Mouse (Mus musculus) stomach, embryonic 16.5 days (tissue): ENCODE measurements around the gene Minos1. TPM values are rescaled to one million over a fixed set of nuclear protein-coding genes. Genes with fewer than 3 reads are reported as not detected.

Source experiments
- ATAC-seq: fragments of 200-750 bp; cut with Nextera tagmentation; 2 replicates; pipeline ENCODE4 v1.8.0; 2017; ENCODE audit warnings: moderate number of reproducible peaks, moderate TSS enrichment; ENCODE audit not compliant: insufficient read depth, low FRiP score
- H3K27ac ChIP-seq: fragments of 300-500 bp; sonication (generic); 2 replicates; pipeline ENCODE4 v1.5.1; 2014; ENCODE audit warnings: low read length
- H3K27me3 ChIP-seq: fragments of 300-500 bp; sonication (generic); 2 replicates; pipeline ENCODE4 v1.6.1; 2014; ENCODE audit warnings: low read length, control low read depth, mixed read lengths; ENCODE audit not compliant: control insufficient read depth, insufficient read depth
- H3K36me3 ChIP-seq: fragments of 300-500 bp; sonication (generic); 2 replicates; pipeline ENCODE4 v1.6.1; 2014; ENCODE audit warnings: low read length; ENCODE audit not compliant: control insufficient read depth, insufficient read depth
- H3K4me1 ChIP-seq: fragments of 300-500 bp; sonication (generic); 2 replicates; pipeline ENCODE4 v1.6.1; 2014; ENCODE audit warnings: low read length, control low read depth, mixed read lengths; ENCODE audit not compliant: control insufficient read depth, insufficient read depth
- H3K4me2 ChIP-seq: fragments of 300-500 bp; sonication (generic); 2 replicates; pipeline ENCODE4 v1.6.1; 2014; ENCODE audit warnings: low read depth, low read length, mixed read lengths
- H3K4me3 ChIP-seq: fragments of 300-500 bp; sonication (generic); replicated peaks from 2 replicates; pipeline ENCODE4 v1.5.1; 2014; ENCODE audit warnings: mild to moderate bottlenecking, low read length
- H3K9ac ChIP-seq: fragments of 300-500 bp; sonication (generic); 2 replicates; pipeline ENCODE4 v1.6.1; 2014; ENCODE audit warnings: low read length
- H3K9me3 ChIP-seq: fragments of 300-500 bp; sonication (generic); replicated peaks from 2 replicates; pipeline ENCODE4 v1.6.1; 2016; ENCODE audit warnings: low read length, control low read depth; ENCODE audit not compliant: control insufficient read depth
- WGBS: fragments of 180-500 bp; shearing (Covaris S2); extraction: QIAGEN DNeasy Blood & Tissue Kit; methylation state at CpG from one replicate; pipeline ENCODE4 v1.1.7; 2014; 5-methylcytosine and 5-hydroxymethylcytosine counted together
- polyA plus RNA-seq: library from polyadenylated mRNA; unstranded; fragments of >200 nt; fragmentation: Nextera tagmentation; extraction: Ambion mirVana; gene quantifications from 2 replicates; pipeline ENCODE4 v1.2.1, GENCODE M21; 2015

Minos1 gene
- polyA plus RNA-seq, 1 experiment from 2014 or later: 560 TPM

DNA sequence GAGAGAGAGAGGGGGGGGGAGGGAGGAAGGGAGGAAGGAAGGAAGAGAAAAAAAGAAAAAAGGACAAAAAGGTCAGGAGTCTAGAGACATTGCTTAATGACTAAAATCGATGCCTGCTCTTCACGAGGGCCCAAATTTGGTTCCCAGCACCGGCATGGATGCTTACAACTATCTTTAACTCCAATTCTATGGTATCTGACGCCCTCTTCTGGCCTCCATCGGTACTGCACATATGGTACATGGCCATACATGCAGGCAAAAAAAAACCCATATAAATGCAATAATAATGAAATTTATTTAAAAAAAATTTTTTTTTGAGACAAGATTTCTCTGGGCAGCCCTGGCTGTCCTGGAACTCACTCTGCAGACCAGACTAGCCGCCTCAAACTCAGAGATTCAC is 20.5 kb upstream of the Minos1 start:
- Histone ChIP-seq H3K27me3 (no peaks in the 10 kb centered on the region), H3K27ac (no peak overlapping the region), H3K4me2 (no peak overlapping the region), H3K9me3 (peaks cover 8% of the 10 kb centered on the region; the same call in 1 of the 2 replicates), H3K9ac (no peak overlapping the region), H3K4me1 (no peaks in the 10 kb centered on the region), H3K36me3 (no peaks in the 10 kb centered on the region), H3K4me3 (no peak overlapping the region)
- 69% methylated on average over 6 of the region's 6 CpGs for WGBS
- ATAC-seq: no peak

DNA sequence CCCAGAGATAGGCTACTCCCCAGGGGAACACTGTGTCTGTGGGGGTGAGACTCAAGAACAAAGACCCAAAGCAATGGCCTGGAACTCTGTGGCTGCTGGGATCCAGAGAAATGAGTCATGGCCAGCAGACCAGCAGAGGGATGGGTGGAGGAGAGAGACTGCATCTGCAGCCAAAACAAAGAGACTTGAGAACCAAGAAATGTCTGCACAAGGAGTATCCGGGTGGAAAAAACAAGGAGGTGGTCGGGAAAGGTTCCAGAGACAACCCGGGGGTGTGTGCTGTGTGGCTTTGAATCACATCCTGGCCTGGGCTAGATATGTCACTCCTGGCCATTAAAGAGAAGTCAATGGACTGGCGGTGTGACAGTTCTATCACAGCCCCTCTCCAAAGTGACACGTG is 15.8 kb upstream of the Minos1 start:
- no peak for ATAC-seq
- H3K4me3 ChIP-seq: no peak overlapping the region
- 77% methylated on average over 5 of the region's 5 CpGs for WGBS
- H3K4me2 ChIP-seq: no peak overlapping the region
- peaks cover 8% of the 10 kb centered on the region; the same call in 1 of the 2 replicates for H3K9me3 ChIP-seq
- no peaks in the 10 kb centered on the region for H3K36me3 ChIP-seq
- H3K4me1 ChIP-seq: no peaks in the 10 kb centered on the region
- H3K27ac ChIP-seq: no peak overlapping the region
- H3K27me3 ChIP-seq: no peaks in the 10 kb centered on the region
- H3K9ac ChIP-seq: no peak overlapping the region

DNA sequence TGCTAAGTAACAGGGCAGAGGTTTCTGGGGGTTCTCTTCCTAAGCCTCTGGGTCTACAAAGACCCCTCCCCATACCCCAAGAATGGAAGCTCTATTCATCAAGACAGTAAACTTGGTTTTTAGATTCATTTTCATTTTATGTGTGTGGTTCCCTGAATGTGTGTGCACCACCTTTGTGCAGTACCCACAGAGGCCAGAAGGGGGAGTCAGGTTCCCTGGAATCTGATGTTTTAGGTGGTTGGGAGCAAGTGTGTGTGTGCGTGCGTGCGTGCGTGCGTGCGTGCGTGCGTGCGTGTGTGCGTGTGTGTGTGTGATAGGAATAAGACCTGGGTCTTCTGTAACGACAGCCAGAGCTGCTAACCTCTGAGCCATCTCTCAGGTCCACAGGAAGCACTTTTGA is 14.2 kb upstream of the Minos1 start:
- Histone ChIP-seq H3K27ac (no peak overlapping the region), H3K36me3 (no peaks in the 10 kb centered on the region), H3K27me3 (no peaks in the 10 kb centered on the region), H3K4me3 (no peak overlapping the region), H3K9ac (no peak overlapping the region), H3K9me3 (peaks cover 8% of the 10 kb centered on the region; the same call in 1 of the 2 replicates), H3K4me2 (no peak overlapping the region), H3K4me1 (no peaks in the 10 kb centered on the region)
- WGBS: 91% methylated on average over 11 of the region's 11 CpGs
- ATAC-seq: no peak

DNA sequence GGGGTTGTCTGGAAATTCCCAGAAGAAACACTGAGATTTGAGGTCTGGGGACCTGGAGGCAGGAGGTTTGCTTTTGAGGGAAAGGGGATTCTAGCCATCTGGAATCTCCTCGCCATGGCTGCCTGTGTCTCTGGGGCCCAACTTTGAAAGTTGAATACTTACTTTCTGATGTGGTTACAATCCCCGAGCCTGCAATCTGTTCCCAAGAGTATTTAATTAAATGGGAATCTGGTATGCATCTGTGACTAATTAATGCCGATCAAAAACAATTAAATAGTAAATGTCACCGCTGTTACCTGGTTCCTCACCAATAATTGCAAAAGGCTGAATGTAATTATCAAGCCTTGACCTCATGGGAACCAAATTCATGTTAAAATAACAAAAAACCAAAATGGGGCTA is 13.7 kb upstream of the Minos1 start:
- Histone ChIP-seq H3K4me1 (no peaks in the 10 kb centered on the region), H3K27me3 (no peaks in the 10 kb centered on the region), H3K27ac (no peak overlapping the region), H3K4me3 (no peak overlapping the region), H3K4me2 (no peak overlapping the region), H3K9me3 (peaks cover 8% of the 10 kb centered on the region; the same call in 1 of the 2 replicates), H3K9ac (no peak overlapping the region), H3K36me3 (no peaks in the 10 kb centered on the region)
- 83% methylated on average over 4 of the region's 4 CpGs for WGBS
- no peak for ATAC-seq

DNA sequence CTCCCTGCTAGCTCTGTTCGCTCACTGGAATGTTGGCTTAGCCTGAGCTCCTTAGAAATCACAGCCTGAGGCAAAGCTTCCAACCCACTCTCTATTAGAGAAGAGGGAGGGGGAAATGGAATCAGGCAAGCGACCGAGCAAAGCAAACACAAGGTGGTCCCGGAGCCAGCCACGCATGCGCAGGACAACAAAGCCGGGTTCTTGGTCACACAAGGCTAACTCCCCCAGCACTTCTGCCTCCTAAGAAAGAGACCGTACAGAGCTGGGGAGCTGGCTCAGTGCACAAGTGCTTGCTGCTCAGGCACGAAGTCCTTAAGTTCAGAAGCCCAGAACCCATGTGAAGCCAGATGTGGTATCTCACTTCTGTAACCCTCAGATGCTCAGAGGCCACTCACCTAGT is 12.1 kb upstream of the Minos1 start:
- 40% methylated on average over 9 of the region's 9 CpGs for WGBS
- no peaks in the 10 kb centered on the region for H3K36me3 ChIP-seq

DNA sequence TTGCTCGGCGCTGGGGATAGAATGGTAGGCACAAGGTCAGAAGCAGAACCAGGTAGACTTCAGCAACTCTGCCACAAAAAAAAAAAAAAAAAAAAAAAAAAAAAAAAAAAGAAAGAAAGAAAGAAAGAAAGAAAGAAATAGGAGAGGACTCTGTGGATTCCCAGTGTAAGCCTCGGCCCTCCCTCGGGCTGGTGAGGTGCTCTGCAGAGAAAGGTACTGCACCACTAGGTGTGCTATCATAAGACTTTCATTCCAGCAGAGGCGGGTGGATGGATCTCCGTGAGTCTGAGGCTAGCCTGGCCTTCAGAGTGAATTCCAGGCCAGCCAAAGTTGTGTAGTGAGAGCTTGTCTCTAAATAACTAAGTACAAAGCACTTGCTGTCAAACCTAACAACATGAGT is 10.9 kb upstream of the Minos1 start:
- 68% methylated on average over 6 of the region's 6 CpGs for WGBS

More for the DNA sequence above, 12.1 kb upstream of the Minos1 start:
- 0 out of 2 replicates have a peak, but pooled peaks cover 2% of the 10 kb centered on the region for H3K9me3 ChIP-seq
- no peak overlapping the region for H3K27ac ChIP-seq
- ATAC-seq: no peak
- H3K27me3 ChIP-seq: no peaks in the 10 kb centered on the region
- peak overlapping the region; percentile 38 for H3K9ac ChIP-seq
- H3K4me1 ChIP-seq: no peaks in the 10 kb centered on the region
- H3K4me3 ChIP-seq: no peak overlapping the region
- peak overlapping the region; percentile 8; the same call in 1 of the 2 replicates for H3K4me2 ChIP-seq

DNA sequence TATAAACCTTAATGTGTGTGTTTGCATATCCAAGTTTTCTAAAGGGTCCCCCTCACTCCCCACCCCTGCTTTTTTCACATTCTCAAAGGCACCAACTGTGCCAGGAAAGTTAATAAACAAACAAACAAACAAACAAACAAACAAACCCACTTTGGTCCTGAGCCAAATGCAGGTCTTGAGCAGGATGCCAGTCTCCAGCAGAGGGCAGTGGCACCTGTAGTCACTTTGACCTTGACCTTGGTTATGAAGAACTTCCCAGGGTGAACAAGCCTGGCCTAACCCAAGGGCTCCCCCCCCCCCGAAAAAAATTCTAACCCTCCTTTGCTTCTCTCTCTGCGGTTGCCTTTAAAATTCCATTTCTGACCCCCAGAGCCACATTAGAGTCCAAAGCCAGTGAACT is 9.4 kb upstream of the Minos1 start:
- Histone ChIP-seq H3K27ac (no peak overlapping the region), H3K9ac (no peak overlapping the region), H3K4me1 (no peaks in the 10 kb centered on the region), H3K4me3 (no peak overlapping the region), H3K36me3 (no peaks in the 10 kb centered on the region), H3K27me3 (no peaks in the 10 kb centered on the region), H3K4me2 (no peak overlapping the region), H3K9me3 (no peaks in the 10 kb centered on the region)
- ATAC-seq: no peak
- WGBS: 68% methylated on average over 2 of the region's 2 CpGs

More for the DNA sequence above, 10.9 kb upstream of the Minos1 start:
- ATAC-seq: no peak
- no peak overlapping the region for H3K4me3 ChIP-seq
- H3K27me3 ChIP-seq: no peaks in the 10 kb centered on the region
- H3K9ac ChIP-seq: no peak overlapping the region
- no peaks in the 10 kb centered on the region for H3K4me1 ChIP-seq
- no peak overlapping the region for H3K4me2 ChIP-seq
- H3K36me3 ChIP-seq: no peaks in the 10 kb centered on the region
- H3K27ac ChIP-seq: no peak overlapping the region
- H3K9me3 ChIP-seq: no peaks in the 10 kb centered on the region

DNA sequence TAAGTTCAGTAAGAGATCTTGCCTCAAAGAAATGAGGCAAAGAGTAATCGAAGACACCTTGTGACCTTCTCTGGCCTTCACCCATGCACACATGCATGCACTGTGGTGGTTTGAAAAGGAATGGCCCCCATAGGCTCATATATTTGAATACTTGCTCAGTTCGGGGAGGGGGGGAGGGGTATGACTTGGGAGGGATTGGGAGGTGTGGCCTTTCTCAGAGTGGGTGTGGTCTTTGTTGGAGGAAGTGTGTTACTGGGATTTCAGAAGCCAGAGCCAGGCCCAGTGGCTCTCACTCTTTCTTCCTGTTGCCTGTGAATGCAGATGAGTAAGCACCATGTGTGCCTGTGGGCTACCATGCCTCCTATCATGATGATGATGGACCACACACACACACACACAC is 5.1 kb upstream of the Minos1 start:
- Histone ChIP-seq H3K4me1 (no peaks in the 10 kb centered on the region), H3K4me3 (no peak overlapping the region), H3K9me3 (no peaks in the 10 kb centered on the region), H3K27me3 (no peaks in the 10 kb centered on the region), H3K36me3 (no peaks in the 10 kb centered on the region), H3K27ac (no peak overlapping the region), H3K9ac (no peak overlapping the region), H3K4me2 (no peak overlapping the region)
- whole genome bisulfite sequencing: 81% methylated on average over 2 of the region's 2 CpGs
- no peak for ATAC-seq

DNA sequence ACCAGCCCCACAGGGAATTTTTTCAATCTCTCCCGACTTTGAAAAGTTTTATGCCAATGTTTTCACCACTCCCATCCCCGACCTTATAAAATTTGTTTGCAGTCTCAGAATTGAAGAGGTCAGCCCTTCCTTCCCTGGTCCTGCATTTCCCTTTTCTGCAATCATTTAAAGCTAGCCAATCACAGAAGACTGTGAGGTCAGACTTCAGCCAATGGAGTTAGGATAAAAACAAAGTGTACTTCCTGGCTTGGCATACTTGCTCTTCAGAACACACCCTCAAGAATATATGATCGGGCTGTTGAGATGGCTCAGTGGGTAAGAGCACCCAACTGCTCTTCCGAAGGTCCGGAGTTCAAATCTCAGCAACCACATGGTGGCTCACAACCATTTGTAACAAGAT is 2.2 kb upstream of the Minos1 start:
- Histone ChIP-seq H3K27ac (no peak overlapping the region), H3K4me2 (no peak overlapping the region), H3K9ac (no peak overlapping the region), H3K9me3 (no peaks in the 10 kb centered on the region), H3K4me3 (no peak overlapping the region), H3K36me3 (no peaks in the 10 kb centered on the region), H3K4me1 (peaks cover 10% of the 10 kb centered on the region), H3K27me3 (no peaks in the 10 kb centered on the region)
- 80% methylated on average over 5 of the region's 5 CpGs for WGBS
- no peak for ATAC-seq
